In the genomic region with DNA sequence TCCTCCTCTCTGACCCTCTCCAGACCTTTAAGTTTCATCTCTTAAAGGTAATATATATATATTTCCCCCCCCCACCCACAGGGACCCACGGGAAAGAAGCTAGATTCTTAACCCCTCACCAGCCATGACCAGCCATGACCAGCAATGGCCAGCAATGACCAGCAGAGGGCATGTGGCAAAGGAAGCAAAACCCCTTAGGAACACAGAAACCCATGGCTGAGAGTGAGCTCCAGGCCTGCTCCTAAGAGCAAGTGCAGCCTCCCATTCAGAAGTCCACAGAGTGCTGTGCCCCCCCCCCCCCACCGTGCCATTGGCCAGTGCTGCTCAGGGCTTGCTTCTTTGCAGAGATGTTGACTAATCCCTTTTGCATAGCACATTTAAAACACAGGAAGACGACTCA, we compare ENCODE assay signal across 9 mouse cellular contexts.
DNase-seq lines count a peak whose midpoint lies in the region; ATAC-seq and TF ChIP-seq lines count a peak whose summit lies in the region.
"Had no signal": no experiment of that assay in that cellular context is flagged by ENCODE, and none has a peak within 500 bp of the region (broad histone marks: within the 10 kb centered on the region; RNA-seq: fewer than 3 reads in every experiment).

No protein-coding gene starts in this region.

- 27% methylated on average over 3 of the region's 3 CpGs for WGBS in kidney, embryonic 16.5 days
- WGBS in midbrain, postnatal 0 days: 20% methylated on average over 3 of the region's 3 CpGs

- H3K9me3 ChIP-seq in kidney, embryonic 16.5 days (ENCODE audit: low read length): no peaks in the 10 kb centered on the region
- no peaks in the 10 kb centered on the region for H3K9me3 ChIP-seq in midbrain, postnatal 0 days (ENCODE audit: low read length)
- H3K9me3 ChIP-seq: limb, embryonic 12.5 days had no signal

- TF ChIP-seq CTCF in midbrain, postnatal 0 days (IDR thresholded peaks at IDR 0.05): peak; percentile 89

- no peak overlapping the region for H3K9ac ChIP-seq in kidney, embryonic 16.5 days (replicated peaks; ENCODE audit: low read length)
- no peak overlapping the region for H3K9ac ChIP-seq in midbrain, postnatal 0 days (replicated peaks; ENCODE audit: low read length, poor library complexity, severe bottlenecking)
- H3K9ac ChIP-seq: limb, embryonic 12.5 days had no signal

- H3K4me3 ChIP-seq in kidney, embryonic 16.5 days (ENCODE audit: low read length): no peak overlapping the region
- H3K4me3 ChIP-seq in midbrain, postnatal 0 days (ENCODE audit: low read depth, low read length): no peak overlapping the region
- H3K4me3 ChIP-seq: limb, embryonic 12.5 days had no signal

- intact Hi-C loops in heart, postnatal 14 days (cut with DNase I): loop anchor here (2.0 to 5.0 kb wide), 5 partner anchors 52 to 596 kb away; no protein-coding TSS in a partner anchor
- intact Hi-C loops in left cerebral cortex, postnatal 36 days (cut with DNase I): loop anchor here (5.0 kb wide), 2 partner anchors 597 to 612 kb away; no protein-coding TSS in a partner anchor

- peak; percentile 34 for DNase-seq in kidney, adult 9 months
- DNase-seq in NIH3T3 (ENCODE audit: low read depth): peak; percentile 76
- peak; percentile 50 to 72 for DNase-seq in heart, postnatal 14 days
- peak; percentile 15 to 32 for DNase-seq in left cerebral cortex, postnatal 36 days (ENCODE audit: low spot score in 2 of 2)
- DNase-seq in midbrain, postnatal 0 days (ENCODE audit: low spot score): peak; percentile 68

- ATAC-seq in kidney, embryonic 16.5 days (ENCODE audit: low FRiP score, low TSS enrichment): no peak
- ATAC-seq in common myeloid progenitor, adult 5-6 weeks (replicated peaks; ENCODE audit: low read depth, poor library complexity, severe bottlenecking): peak; percentile 64
- peak; percentile 43; the same call in 1 of the 2 replicates for ATAC-seq in midbrain, postnatal 0 days (ENCODE audit: low FRiP score)
- no peak for ATAC-seq in inflammation-experienced regulatory T-cells, adult 6 months

- peaks cover 6% of the 10 kb centered on the region; the same call in 1 of the 2 replicates for H3K4me1 ChIP-seq in kidney, embryonic 16.5 days (ENCODE audit: insufficient read depth, low read length)
- no peaks in the 10 kb centered on the region for H3K4me1 ChIP-seq in midbrain, postnatal 0 days (ENCODE audit: insufficient read depth, low read length)

- H3K27ac ChIP-seq in kidney, embryonic 16.5 days (ENCODE audit: low read length): no peak overlapping the region
- H3K27ac ChIP-seq in midbrain, postnatal 0 days (ENCODE audit: low read depth, low read length): no peak overlapping the region
- H3K27ac ChIP-seq: limb, embryonic 12.5 days had no signal

- no peak overlapping the region for H3K4me2 ChIP-seq in kidney, embryonic 16.5 days (replicated peaks; ENCODE audit: low read depth, low read length)
- no peak overlapping the region for H3K4me2 ChIP-seq in midbrain, postnatal 0 days (ENCODE audit: low read depth, low read length, poor library complexity, severe bottlenecking)
- H3K4me2 ChIP-seq: limb, embryonic 12.5 days had no signal

- H3K27me3 ChIP-seq in kidney, embryonic 16.5 days (ENCODE audit: insufficient read depth, low read length): no peaks in the 10 kb centered on the region
- H3K27me3 ChIP-seq in midbrain, postnatal 0 days (ENCODE audit: insufficient read depth, low read length): no peaks in the 10 kb centered on the region; the same call in 1 of the 2 replicates

- no peaks in the 10 kb centered on the region for H3K36me3 ChIP-seq in kidney, embryonic 16.5 days (ENCODE audit: insufficient read depth, low read length)
- H3K36me3 ChIP-seq in midbrain, postnatal 0 days (ENCODE audit: insufficient read depth, low read length): no peaks in the 10 kb centered on the region
- H3K36me3 ChIP-seq: limb, embryonic 12.5 days had no signal

Comparison
In these comparisons a context has a peak if more than half of its experiments do, and no peak if none do; other contexts are left out.
1. DNase-seq: peak in every context shown above with its lines; median percentile 76 in NIH3T3; 68 in midbrain, postnatal 0 days; 61 in heart, postnatal 14 days; 34 in kidney, adult 9 months; 24 in left cerebral cortex, postnatal 36 days.
2. ATAC-seq: peak in common myeloid progenitor, adult 5-6 weeks (single experiment) and midbrain, postnatal 0 days (single experiment); none in kidney, embryonic 16.5 days (single experiment) and inflammation-experienced regulatory T-cells, adult 6 months (single experiment).